22 mouse cellular contexts compared by ENCODE assay signal in the genomic region with DNA sequence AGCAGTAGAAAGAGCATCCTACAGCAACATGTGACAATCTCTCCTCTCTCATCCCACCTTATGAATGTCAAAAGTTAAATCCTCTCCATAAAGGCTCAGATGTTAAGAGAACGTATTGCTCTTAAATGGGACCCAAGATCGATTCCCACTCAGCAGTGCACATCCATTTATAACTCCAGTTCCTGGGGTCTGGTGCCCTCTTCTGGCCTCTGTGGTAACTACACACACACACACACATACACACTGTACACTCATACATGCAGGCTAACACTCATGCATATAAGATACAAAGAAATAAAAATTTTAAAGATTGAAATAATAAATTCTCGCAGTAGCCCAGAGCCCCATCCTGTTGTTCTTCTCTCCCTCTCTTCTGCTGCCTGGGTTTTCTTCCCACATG. TPM values are rescaled to one million over a fixed set of nuclear protein-coding genes. Genes with fewer than 3 reads are reported as not detected.
DNase-seq lines count a peak whose midpoint lies in the region; ATAC-seq and TF ChIP-seq lines count a peak whose summit lies in the region.
"Had no signal": no experiment of that assay in that cellular context is flagged by ENCODE, and none has a peak within 500 bp of the region (broad histone marks: within the 10 kb centered on the region; RNA-seq: fewer than 3 reads in every experiment).

No protein-coding gene starts in this region.

- peak; percentile 32 for TF ChIP-seq CTCF in gastrocnemius, adult 2 months (IDR thresholded peaks at IDR 0.05)
- TF ChIP-seq CTCF in liver, postnatal 0 days (IDR thresholded peaks at IDR 0.05; ENCODE audit: low read depth): peak; percentile 39
- peak; percentile 56 for TF ChIP-seq CTCF in stomach, postnatal 0 days (IDR thresholded peaks at IDR 0.05; ENCODE audit: low read depth)

- no peak for ATAC-seq in liver, postnatal 0 days
- ATAC-seq in stomach, postnatal 0 days (ENCODE audit: low FRiP score, low TSS enrichment): no peak
- ATAC-seq: forebrain, embryonic 13.5 days; midbrain, embryonic 16.5 days had no signal

- no peak overlapping the region for H3K27ac ChIP-seq in gastrocnemius, adult 2 months
- H3K27ac ChIP-seq in liver, postnatal 0 days (ENCODE audit: low read depth): no peak overlapping the region
- H3K27ac ChIP-seq in stomach, postnatal 0 days (replicated peaks): no peak overlapping the region
- H3K27ac ChIP-seq: forebrain, embryonic 13.5 days; hindbrain, embryonic 15.5 days; neural tube, embryonic 12.5 days; stomach, embryonic 15.5 days had no signal

- H3K4me3 ChIP-seq in gastrocnemius, adult 2 months: no peak overlapping the region
- no peak overlapping the region for H3K4me3 ChIP-seq in liver, postnatal 0 days (ENCODE audit: low read depth, low read length)
- H3K4me3 ChIP-seq in stomach, postnatal 0 days (ENCODE audit: low read depth, low read length): no peak overlapping the region
- H3K4me3 ChIP-seq: forebrain, embryonic 13.5 days; heart, embryonic 12.5 days; hindbrain, embryonic 15.5 days; neural tube, embryonic 12.5 days; stomach, embryonic 15.5 days had no signal

- 89% methylated on average over 3 of the region's 3 CpGs for WGBS in liver, postnatal 0 days (ENCODE audit: insufficient replicate concordance)
- WGBS in stomach, postnatal 0 days: 95% methylated on average over 3 of the region's 3 CpGs

- no peaks in the 10 kb centered on the region for H3K9me3 ChIP-seq in liver, postnatal 0 days (ENCODE audit: low read length)
- H3K9me3 ChIP-seq in stomach, postnatal 0 days (ENCODE audit: control insufficient read depth, low read length): no peaks in the 10 kb centered on the region
- H3K9me3 ChIP-seq: forebrain, embryonic 13.5 days; hindbrain, embryonic 15.5 days; megakaryocyte, embryonic 14.5 days; neural tube, embryonic 12.5 days; stomach, embryonic 15.5 days had no signal

- intact Hi-C loops in gastrocnemius, adult 2 months (cut with DNase I): loop anchor here (5.0 to 10.0 kb wide), 2 partner anchors 48 to 120 kb away; a partner anchor contains a TSS

- H3K4me2 ChIP-seq in liver, postnatal 0 days (ENCODE audit: low read depth, low read length): no peak overlapping the region
- no peak overlapping the region for H3K4me2 ChIP-seq in stomach, postnatal 0 days (replicated peaks; ENCODE audit: low read depth)
- H3K4me2 ChIP-seq: forebrain, embryonic 13.5 days; heart, embryonic 12.5 days; hindbrain, embryonic 15.5 days; neural tube, embryonic 12.5 days; stomach, embryonic 15.5 days had no signal

- H3K4me1 ChIP-seq in liver, postnatal 0 days (ENCODE audit: insufficient read depth): peaks cover 3% of the 10 kb centered on the region; the same call in 1 of the 2 replicates
- no peaks in the 10 kb centered on the region for H3K4me1 ChIP-seq in stomach, postnatal 0 days (replicated peaks; ENCODE audit: control insufficient read depth, insufficient read depth)

- H3K27me3 ChIP-seq in liver, postnatal 0 days (ENCODE audit: insufficient read depth, low read length): no peaks in the 10 kb centered on the region
- no peaks in the 10 kb centered on the region for H3K27me3 ChIP-seq in stomach, postnatal 0 days (ENCODE audit: control insufficient read depth, insufficient read depth, low read length)
- H3K27me3 ChIP-seq: heart, embryonic 12.5 days; hindbrain, embryonic 15.5 days; megakaryocyte, embryonic 14.5 days; neural tube, embryonic 12.5 days; stomach, embryonic 15.5 days had no signal

- H3K9ac ChIP-seq in liver, postnatal 0 days (replicated peaks): no peak overlapping the region
- H3K9ac ChIP-seq in stomach, postnatal 0 days (ENCODE audit: low read length): no peak overlapping the region
- H3K9ac ChIP-seq: forebrain, embryonic 13.5 days; heart, embryonic 12.5 days; hindbrain, embryonic 15.5 days; neural tube, embryonic 12.5 days; stomach, embryonic 15.5 days had no signal

- no peak for TF ChIP-seq EP300 in liver, postnatal 0 days (IDR thresholded peaks at IDR 0.05; ENCODE audit: low read depth)
- TF ChIP-seq EP300 in stomach, postnatal 0 days (optimal IDR thresholded peaks at IDR 0.05): no peak

- DNase-seq in gastrocnemius, adult 2 months: no peak
- no peak for DNase-seq in gastrocnemius, adult 18-20 months (ENCODE audit: low spot score)
- no peak for DNase-seq in liver, postnatal 0 days
- DNase-seq in liver (no peak), R1 (ENCODE audit: low read depth, low spot score) (peak; percentile 74)
- no peak for DNase-seq in stomach, postnatal 0 days (ENCODE audit: low spot score)
- DNase-seq in cerebellum, postnatal 36 days: no peak
- DNase-seq in frontal cortex, adult 2 months (ENCODE audit: extremely low spot score in 1 of 2, low spot score in 1 of 2): no peak
- DNase-seq: adrenal gland, postnatal 10 days; cerebellum, adult 8-10 months; kidney, adult 8-10 months; kidney, postnatal 36 days had no signal

- no peaks in the 10 kb centered on the region for H3K36me3 ChIP-seq in liver, postnatal 0 days (replicated peaks; ENCODE audit: insufficient read depth, low read length)
- no peaks in the 10 kb centered on the region for H3K36me3 ChIP-seq in stomach, postnatal 0 days (ENCODE audit: control insufficient read depth, insufficient read depth, low read length)
- H3K36me3 ChIP-seq: G1E; heart, embryonic 12.5 days; hindbrain, embryonic 15.5 days; neural tube, embryonic 12.5 days; stomach, embryonic 15.5 days had no signal

RNA-seq across cellular contexts. Expression of a gene that starts 16.1 kb away (rescaled TPM):
- total RNA-seq in gastrocnemius, adult 2 months (2021): not detected
- total RNA-seq in gastrocnemius, adult 18-20 months (2021): under 1 TPM in 1 of 2 experiments, not detected in 1; 0.40 TPM
- 1.00 and 1.3 TPM in 2 replicates for polyA plus RNA-seq in liver, postnatal 0 days (2015; fragmentation: Nextera tagmentation; extraction: Ambion mirVana)
- polyA plus RNA-seq in stomach, postnatal 0 days (2015; fragmentation: Nextera tagmentation; extraction: Ambion mirVana): 57.6 and 58.0 TPM in 2 replicates
- 0.40 and 0.71 TPM in 2 replicates for polyA plus RNA-seq in frontal cortex, adult 2 months (2012; rRNA removed)
- polyA plus RNA-seq: G1E had no signal

RNA-seq across cellular contexts. Expression of a gene that starts 17.3 kb away (rescaled TPM):
- total RNA-seq in gastrocnemius, adult 2 months (2021): 10 to 100 TPM; 18.8 to 25.1 TPM
- 10 to 100 TPM; 12.7 to 22.7 TPM for total RNA-seq in gastrocnemius, adult 18-20 months (2021)
- polyA plus RNA-seq in liver, postnatal 0 days (2015; fragmentation: Nextera tagmentation; extraction: Ambion mirVana): 55.4 and 59.1 TPM in 2 replicates
- 99.3 and 103 TPM in 2 replicates for polyA plus RNA-seq in stomach, postnatal 0 days (2015; fragmentation: Nextera tagmentation; extraction: Ambion mirVana)
- polyA plus RNA-seq in frontal cortex, adult 2 months (2012; rRNA removed): 59.5 and 71.5 TPM in 2 replicates

RNA-seq across cellular contexts. Expression of a gene that starts 37.4 kb away (rescaled TPM):
- total RNA-seq in gastrocnemius, adult 2 months (2021): not detected
- total RNA-seq in gastrocnemius, adult 18-20 months (2021): not detected
- 123 and 127 TPM in 2 replicates for polyA plus RNA-seq in liver, postnatal 0 days (2015; fragmentation: Nextera tagmentation; extraction: Ambion mirVana)
- 0.86 and 0.87 TPM in 2 replicates for polyA plus RNA-seq in stomach, postnatal 0 days (2015; fragmentation: Nextera tagmentation; extraction: Ambion mirVana)
- 5.8 and 6.7 TPM in 2 replicates for polyA plus RNA-seq in frontal cortex, adult 2 months (2012; rRNA removed)
- total RNA-seq: liver, adult 2 months had no signal

RNA-seq across cellular contexts. Expression of a gene that starts 37.5 kb away (rescaled TPM):
- total RNA-seq in gastrocnemius, adult 2 months (2021): under 1 TPM in 1 of 2 experiments, not detected in 1; 0.17 TPM
- total RNA-seq in gastrocnemius, adult 18-20 months (2021): under 1 TPM; 0.11 to 0.17 TPM
- 2.9 and 4.9 TPM in 2 replicates for polyA plus RNA-seq in liver, postnatal 0 days (2015; fragmentation: Nextera tagmentation; extraction: Ambion mirVana)
- polyA plus RNA-seq in stomach, postnatal 0 days (2015; fragmentation: Nextera tagmentation; extraction: Ambion mirVana): 5.5 and 7.0 TPM in 2 replicates
- 124 and 134 TPM in 2 replicates for polyA plus RNA-seq in frontal cortex, adult 2 months (2012; rRNA removed)
- total RNA-seq: heart, postnatal 25 days had no signal

RNA-seq across cellular contexts. Expression of a gene that starts 43.5 kb away (rescaled TPM):
- total RNA-seq in gastrocnemius, adult 2 months (2021): 10 to 100 TPM; 18.1 to 23.0 TPM
- total RNA-seq in gastrocnemius, adult 18-20 months (2021): 10 to 100 TPM; 11.1 to 22.9 TPM
- polyA plus RNA-seq in liver, postnatal 0 days (2015; fragmentation: Nextera tagmentation; extraction: Ambion mirVana): 7.9 and 9.2 TPM in 2 replicates
- 27.8 and 29.1 TPM in 2 replicates for polyA plus RNA-seq in stomach, postnatal 0 days (2015; fragmentation: Nextera tagmentation; extraction: Ambion mirVana)
- polyA plus RNA-seq in frontal cortex, adult 2 months (2012; rRNA removed): 325 and 370 TPM in 2 replicates

Comparison
In these comparisons a context has a peak if more than half of its experiments do, and no peak if none do; other contexts are left out.
1. RNA of a gene that starts 16.1 kb away (polyA plus RNA-seq): 57.6 to 58.0 TPM in stomach, postnatal 0 days; 1.00 to 1.3 TPM in liver, postnatal 0 days and 0.40 to 0.71 TPM in frontal cortex, adult 2 months; every median in the first group is over 10 times any median in the second.
2. RNA of a gene that starts 37.4 kb away (polyA plus RNA-seq): 123 to 127 TPM in liver, postnatal 0 days; 5.8 to 6.7 TPM in frontal cortex, adult 2 months and 0.86 to 0.87 TPM in stomach, postnatal 0 days; every median in the first group is over 10 times any median in the second.
3. Peak in every context shown above with its lines, with median percentiles within 50 percentile points of each other: CTCF ChIP-seq.